Mouse (Mus musculus): ENCODE measurements around the gene Slit3.

DNA sequence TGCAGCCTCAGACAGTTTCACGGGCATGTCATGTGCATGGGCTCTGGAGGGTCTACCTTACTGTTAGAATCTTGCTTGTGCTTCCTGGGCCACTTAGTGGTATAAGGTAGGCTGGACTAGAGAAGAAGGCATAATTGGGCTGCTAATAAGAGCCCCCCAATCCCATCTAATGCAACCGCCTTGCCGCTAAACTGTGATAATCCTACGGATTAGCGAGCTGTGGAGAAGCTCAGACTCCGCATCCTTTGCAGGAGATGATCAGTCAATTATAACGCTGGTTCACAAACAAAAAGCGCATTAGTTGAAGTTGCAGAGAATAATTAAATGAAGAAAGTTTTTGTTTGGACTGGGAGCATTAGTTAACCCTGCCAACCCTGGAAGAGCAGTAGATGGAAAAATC is 376.9 kb downstream of the Slit3 start:
- no peak for TF ChIP-seq CTCF (IDR thresholded peaks at IDR 0.05 in 2 of 3, conservative IDR thresholded peaks at IDR 0.05 in 1 of 3; ENCODE audit: control insufficient read depth in 1 of 3, insufficient read depth in 1 of 3, low read depth in 2 of 3, low read length in 3 of 3, poor library complexity in 1 of 3, severe bottlenecking in 1 of 3)
- no peak for TF ChIP-seq GABPA (IDR thresholded peaks at IDR 0.05; ENCODE audit: low read depth, low read length)
- no peak for TF ChIP-seq HCFC1 (IDR thresholded peaks at IDR 0.05; ENCODE audit: low read depth, low read length)
- no peak for TF ChIP-seq EP300 (IDR thresholded peaks at IDR 0.05; ENCODE audit: low read depth in 1 of 2, low read length in 2 of 2)
- no peak for TF ChIP-seq USF1 (IDR thresholded peaks at IDR 0.05; ENCODE audit: low read depth, low read length)
- TF ChIP-seq ZKSCAN1 (IDR thresholded peaks at IDR 0.05; ENCODE audit: low read depth, low read length): no peak
- no peak for TF ChIP-seq ZC3H11A (IDR thresholded peaks at IDR 0.05; ENCODE audit: low read depth, low read length)
- no peak for TF ChIP-seq POLR2AphosphoS2 (IDR thresholded peaks at IDR 0.05; ENCODE audit: low read length)
- TF ChIP-seq MYB (IDR thresholded peaks at IDR 0.05; ENCODE audit: low read depth, low read length): no peak
- no peak for TF ChIP-seq E2F4 (IDR thresholded peaks at IDR 0.05; ENCODE audit: borderline replicate concordance, low read depth, low read length)

Data from MEL (cell line).